Mouse (Mus musculus) G1E (cell line): ENCODE measurements at regions not wholly inside any gene's neighbourhood (a gene's known extent, or its start where the extent isn't known, plus 50 kb on each side); places are given as distances from the start of the nearest gene placed in this dataset.

Experiments
- CTCF ChIP-seq: IDR thresholded peaks from 2 replicates; pipeline ENCODE4 v1.5.1; 2012; ENCODE audit warnings: low read depth, low read length, inconsistent platforms, mixed read lengths
- GATA1 ChIP-seq: IDR thresholded peaks from 2 replicates; pipeline ENCODE4 v1.6.1; 2012; ENCODE audit warnings: borderline replicate concordance, low read length, inconsistent platforms, mixed read lengths
- POLR2AphosphoS5 ChIP-seq: IDR thresholded peaks from 2 replicates; pipeline ENCODE4 v1.6.1; 2012; ENCODE audit warnings: low read depth, low read length, inconsistent platforms; ENCODE audit not compliant: insufficient replicate concordance

DNA sequence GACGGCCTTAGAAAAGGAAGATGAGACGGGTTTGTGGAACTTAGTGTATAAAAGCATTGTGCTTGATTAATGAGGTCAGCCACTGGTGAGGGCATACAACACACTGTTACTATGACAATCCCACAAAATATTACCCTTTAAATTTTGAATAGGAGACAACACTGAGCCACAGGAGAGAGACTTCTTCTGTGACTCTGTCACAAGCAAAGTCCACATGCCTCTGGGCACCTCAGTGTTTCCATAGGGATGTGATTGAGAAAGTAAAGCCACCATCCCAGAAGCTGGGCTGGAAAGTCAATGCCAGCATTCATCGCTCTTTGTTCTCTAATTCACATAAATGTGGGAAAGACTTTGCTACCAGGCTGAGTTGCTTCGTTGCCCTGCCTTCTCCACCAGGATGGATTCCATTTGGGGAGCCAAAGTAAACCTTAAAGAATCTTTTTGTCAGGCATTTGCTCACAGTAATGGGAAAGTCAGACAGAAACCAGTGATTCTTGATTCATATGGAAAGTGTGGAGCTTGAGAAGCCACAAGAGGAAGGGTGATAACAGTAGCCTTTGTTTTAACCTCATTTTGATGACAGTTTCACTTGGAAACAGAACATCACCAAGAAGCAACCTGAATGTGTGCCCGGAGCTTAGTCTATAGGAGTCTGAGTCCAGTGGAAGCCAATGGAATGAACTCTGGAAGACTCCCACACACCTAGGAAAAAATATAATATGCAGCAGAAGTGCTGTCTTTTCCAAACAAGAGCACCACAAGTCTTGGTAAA, 491.7 kb upstream of the Lmcd1 start:
- TF ChIP-seq CTCF (no peak), GATA1 (no peak), POLR2AphosphoS5 (no peak)
